Mouse (Mus musculus) spleen, postnatal 36 days (tissue): Measurements from ENCODE around the gene Suclg2.

Experiments
- DNase-seq, 2 experiments: peaks; one replicate each; pipeline ENCODE4 v3.0.0; 2022; ENCODE audit warnings: low spot score in 2 of 2, mixed read lengths in 1 of 2

Gene Suclg2

DNA sequence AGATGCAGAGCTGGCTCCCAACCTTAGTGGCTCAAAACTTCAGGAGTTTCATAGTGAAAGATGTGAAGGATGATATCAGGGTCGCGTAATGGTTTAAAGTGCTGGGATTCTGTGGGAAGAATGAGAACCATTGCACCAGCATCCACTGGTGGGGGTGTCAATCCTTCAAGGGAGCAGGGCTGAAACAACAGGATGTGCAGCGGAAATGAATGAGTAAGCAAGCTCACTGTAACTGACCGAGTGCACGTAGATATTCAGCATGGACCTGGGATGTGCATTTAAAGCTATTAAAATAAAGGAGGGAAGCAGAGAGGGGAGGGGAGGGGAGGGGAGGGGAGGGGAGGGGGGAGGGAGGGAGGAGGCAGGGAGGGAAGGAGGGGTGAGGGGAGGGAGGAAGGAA, 18.4 kb downstream of the Suclg2 start:
- no peak for DNase-seq

- no peak for DNase-seq
Observed at GRCm38 (mm10) chr6:95699326-95699725, 19.3 kb downstream of the Suclg2 start.

DNA sequence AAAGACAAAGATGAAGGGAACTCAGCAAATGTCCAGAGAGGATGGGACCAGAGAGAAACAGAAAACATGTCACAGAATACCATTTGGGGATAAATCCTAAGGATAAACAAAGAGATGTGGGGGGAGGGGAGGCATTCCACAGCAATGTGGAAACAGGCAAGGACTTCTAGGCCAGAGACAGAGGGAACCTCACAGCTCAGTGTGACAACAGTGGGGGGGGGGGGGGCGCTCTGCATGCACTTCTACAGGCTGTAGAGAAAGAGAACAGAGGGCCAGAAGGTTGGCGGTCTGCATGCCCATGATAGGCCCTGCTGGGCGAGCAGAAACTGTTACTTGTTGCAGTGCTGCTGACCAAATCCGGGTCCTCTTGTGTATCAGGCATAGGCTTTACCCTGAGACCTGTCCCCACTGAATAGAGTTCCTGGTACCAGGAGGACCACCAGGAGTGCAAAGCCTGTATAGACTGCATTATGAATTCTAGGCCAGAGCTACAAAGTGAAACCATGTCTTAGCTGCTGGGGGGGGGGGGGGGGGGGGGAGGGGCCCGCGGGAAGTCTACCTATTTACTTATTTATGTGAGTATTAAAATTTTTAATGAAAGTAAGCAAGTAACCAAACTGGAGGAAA, 20.0 kb downstream of the Suclg2 start:
- no peak for DNase-seq

- DNase-seq = no peak
Observed at GRCm38 (mm10) chr6:95694910-95695309, 23.7 kb downstream of the Suclg2 start.

GRCm38 (mm10) chr6:95685242-95685641, 33.4 kb downstream of the Suclg2 start:
- no peak for DNase-seq

DNA sequence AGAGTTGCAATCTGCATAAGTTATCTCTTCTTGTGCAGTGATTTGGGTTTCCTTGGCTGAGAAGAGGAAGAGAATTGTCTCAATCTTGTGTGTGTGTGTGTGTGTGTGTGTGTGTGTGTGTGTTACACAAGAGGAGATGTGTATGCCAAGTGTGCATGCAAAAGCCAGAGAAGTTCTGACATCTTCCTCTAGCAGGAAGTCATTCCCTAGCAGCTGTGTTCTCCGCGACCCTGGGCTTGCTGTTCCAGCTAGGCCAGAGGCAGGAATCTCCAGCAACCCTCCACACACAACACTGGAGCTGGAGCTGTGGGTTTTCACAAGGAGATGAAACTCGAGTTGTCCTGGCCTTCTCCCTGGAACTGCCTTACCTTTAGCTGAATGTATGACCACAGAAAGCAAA, 38.9 kb downstream of the Suclg2 start:
- no peak for DNase-seq

DNA sequence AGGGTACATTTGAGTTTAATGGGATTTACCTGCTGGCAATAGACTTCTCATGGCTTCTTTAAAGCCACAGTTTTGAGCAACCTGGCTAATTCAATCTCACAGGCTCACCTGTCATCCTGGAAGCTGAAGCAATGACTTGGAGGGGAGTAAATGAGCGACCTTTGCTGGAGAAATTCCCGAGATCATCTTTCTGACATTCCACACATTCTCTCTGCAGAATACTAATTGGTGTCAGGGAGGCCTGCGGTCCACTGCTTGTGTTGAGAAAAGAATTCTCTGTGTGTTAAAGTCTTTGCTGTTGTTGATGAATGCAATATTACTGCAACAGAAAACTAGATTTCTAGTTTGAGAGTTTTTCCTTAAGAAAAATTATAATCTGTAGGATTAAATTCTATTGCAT, 39.3 kb downstream of the Suclg2 start:
- no peak for DNase-seq

DNA sequence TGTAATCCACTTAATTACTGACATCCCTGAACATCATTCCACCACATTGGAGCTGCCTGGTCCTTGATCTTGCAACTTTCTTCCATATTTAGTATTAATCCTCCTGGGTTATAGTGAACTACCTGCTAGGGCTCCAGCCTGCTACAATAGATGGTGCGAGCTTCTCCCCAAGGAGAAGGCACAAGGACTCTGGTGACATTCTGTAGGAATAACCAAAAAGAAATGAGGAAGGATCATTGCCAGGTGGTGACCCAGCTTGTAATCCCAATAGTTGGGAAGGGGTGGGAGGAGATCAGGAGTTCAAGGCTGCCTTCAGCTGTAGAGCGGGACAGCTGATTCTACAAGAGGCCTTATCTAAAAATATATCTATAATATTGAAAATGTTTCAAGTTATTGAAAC, 41.6 kb downstream of the Suclg2 start:
- no peak for DNase-seq

DNA sequence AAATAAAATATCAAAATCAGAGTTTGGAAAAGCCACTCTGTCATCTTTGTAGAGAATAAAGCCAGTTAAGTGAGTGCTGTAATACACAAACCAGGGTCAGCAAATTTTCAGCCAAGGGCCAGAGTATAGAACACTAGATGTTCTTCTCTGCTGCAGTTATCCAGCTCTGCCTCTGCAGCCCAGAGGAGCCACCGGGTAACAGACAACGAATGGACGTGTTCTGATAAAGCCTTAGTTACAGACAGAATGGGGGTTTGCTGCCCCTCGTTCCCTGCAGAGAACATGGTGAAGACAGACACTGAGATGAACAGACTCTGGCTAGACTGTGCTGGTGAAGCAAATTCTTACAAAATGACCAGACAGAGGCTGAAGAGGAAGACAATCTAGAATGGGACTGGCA, 42.2 kb downstream of the Suclg2 start:
- no peak for DNase-seq

DNA sequence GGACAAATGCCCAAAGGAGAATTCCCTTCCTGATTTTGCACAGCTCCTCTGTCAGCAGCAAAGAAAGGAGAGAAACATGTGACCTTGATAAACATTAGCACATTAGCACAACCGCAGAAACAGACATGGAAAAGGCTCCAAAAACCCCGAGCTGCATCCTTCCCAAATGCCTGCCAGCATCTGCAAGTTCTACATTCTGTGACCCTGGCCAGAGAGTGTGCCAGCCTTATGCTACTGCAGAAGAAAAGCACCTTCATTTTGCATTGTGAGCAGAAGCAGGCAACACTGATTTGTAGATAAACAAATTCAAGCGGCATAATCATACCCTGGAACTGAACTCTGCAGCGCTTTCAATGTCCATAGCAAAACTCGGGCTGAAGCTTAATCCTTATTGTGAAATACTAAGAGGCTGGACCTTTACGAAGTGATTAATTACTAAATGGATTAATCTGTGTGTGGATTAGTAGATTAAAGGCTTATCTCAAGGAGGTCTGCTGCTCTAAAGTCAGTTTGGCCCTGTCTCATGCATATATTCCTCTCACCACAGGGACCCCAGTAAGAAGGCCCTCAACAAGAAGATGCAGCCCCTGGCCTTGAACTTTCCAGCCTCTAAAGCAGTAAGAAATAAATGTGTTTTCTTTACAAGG, 43.4 kb downstream of the Suclg2 start:
- no peak for DNase-seq

DNA sequence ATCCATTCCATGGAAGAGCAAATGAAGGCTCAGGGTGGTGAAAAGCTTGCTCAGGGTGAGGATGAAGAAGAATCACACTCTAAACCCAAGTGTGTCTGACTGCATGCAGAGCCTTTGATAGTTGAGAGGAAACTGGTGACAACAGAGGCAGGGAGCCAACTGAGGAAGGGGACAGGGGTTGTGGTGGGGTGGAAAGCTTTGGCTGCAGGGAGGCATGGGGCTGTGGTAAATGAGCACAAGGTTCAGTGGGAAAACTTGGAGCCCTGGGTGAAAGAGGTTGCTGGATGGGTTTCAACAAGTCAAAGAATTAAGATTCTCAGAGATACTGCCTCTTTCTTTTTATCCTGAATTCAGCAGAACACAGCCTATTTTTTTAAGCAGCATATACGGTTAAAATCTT, 43.9 kb downstream of the Suclg2 start:
- DNase-seq = no peak

GRCm38 (mm10) chr6:95669335-95669729, 49.3 kb downstream of the Suclg2 start:
- DNase-seq = peak; percentile 7 to 33

DNA sequence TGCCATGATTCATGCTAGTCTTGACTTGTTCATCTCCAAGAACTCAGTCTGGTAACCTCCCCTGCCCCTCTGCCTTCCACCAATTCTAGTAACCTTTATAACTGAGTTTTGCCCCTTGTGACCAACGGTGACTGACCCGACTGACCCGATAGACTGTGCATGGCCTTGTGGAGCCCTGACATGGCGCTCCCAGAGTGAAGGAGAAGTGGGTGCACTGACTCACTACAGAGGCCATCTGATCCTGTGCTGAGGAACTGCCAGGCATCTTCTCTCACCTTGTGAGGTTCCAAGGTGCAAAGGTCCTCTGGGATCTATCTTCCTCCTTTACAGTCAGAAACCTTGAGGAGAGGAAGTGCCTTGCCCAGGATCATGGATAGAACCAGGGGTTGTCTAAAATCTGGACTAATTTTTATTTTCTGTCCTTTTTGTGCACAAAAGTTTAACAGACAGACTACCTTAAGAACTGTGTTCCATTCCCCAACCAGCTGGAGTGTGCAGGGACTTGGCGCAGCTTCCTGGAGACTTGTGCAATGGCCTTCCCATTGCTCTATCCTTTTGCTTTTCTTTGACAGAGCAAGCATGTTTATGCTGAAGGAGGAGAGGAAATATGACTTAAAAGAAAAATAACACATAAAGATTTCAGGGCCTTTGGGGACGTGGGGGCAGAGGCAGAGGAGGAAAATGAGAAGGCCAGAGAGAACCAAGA, 49.8 kb downstream of the Suclg2 start:
- no peak for DNase-seq

- no peak for DNase-seq
Observed at GRCm38 (mm10) chr6:95657671-95658070, 60.9 kb downstream of the Suclg2 start.

DNA sequence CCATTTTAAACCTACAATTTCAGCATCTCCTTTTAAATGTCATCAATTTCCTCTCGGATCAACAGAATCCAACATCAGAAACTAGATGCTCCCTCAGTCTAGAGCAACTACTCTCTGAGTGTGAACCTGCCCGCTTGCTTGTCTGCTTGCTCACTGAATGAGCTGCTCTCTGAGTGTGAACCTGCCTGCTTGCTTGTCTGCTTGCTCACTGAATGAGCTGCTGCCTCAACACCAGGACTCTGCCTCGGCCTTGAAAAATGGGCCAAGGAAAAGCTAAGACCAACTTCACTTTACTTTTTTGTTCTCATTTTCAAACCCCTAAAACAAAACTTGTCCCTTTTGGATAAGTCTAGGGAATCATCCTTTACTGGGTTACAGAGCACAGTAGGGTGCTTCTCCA, 64.9 kb downstream of the Suclg2 start:
- DNase-seq = no peak

DNA sequence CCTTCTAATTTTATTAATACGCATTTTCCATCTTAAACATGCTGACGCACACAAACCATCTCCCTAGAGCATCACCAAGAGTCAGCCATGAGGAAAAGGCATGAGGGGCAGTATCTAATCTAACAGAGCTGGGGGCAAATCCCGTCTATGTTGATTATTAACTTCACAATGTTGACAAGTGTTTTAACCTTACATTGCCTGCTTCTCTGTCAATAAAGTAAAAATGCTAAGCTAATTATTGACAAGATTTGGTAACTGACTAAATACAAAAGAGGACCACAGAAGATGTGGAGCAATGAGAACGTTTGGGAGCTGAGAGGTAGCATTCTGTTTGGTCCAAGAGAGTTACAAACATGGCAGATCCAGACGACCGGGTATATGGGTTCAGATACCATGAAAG, 65.8 kb downstream of the Suclg2 start:
- no peak for DNase-seq

DNA sequence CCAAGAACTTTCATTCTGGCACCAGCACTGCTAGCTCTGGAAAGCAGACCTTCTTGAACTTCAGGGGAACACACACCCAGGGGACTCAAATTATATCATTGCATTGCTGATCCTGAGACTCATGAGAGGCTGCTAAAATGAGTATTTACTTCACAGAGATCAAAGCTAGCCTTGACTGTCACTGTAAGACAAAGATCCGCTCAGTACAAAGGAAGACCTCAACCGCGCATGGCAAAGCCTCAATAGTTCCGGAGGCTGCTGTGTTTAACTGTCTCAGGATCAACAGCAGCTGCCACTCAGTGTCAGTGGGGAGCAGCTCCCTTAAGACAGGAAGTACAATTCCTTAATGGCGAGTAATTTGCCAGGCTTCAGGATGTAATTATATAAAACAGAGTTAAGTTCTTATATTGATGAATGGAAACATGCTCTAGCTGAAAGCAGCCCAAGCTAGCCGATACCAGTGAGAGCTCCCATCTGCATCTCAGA, 67.2 kb downstream of the Suclg2 start:
- DNase-seq = no peak

- DNase-seq = no peak
Observed at GRCm38 (mm10) chr6:95650082-95650722, 68.4 kb downstream of the Suclg2 start.

DNA sequence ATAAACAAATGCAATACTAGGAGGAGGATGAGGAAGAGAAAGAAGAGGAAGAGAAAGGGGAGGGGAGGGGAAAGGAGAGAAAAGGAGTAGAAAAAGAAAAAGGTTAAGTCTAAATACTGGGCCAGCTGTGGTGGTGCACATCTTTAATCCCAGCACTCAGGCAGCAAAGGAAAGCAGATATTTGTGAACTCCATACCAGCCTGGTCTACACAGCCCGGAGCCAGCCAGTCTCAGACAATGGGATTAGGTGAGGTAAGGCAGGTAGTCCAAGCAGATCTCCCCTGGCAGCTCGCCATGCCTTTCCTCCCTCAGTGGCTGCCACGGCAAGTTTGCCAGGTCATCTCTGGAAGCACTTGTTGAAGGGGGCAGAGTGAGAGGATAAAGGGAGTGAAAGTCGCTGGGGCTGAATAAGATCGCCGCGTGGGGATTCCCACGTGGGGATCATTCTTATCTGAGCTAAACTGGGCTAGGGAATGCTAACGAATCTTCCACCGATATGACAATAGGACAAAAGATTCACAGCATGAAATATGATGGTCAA, 69.4 kb downstream of the Suclg2 start:
- DNase-seq = no peak

GRCm38 (mm10) chr6:95637416-95637815, 81.2 kb downstream of the Suclg2 start:
- no peak for DNase-seq

DNA sequence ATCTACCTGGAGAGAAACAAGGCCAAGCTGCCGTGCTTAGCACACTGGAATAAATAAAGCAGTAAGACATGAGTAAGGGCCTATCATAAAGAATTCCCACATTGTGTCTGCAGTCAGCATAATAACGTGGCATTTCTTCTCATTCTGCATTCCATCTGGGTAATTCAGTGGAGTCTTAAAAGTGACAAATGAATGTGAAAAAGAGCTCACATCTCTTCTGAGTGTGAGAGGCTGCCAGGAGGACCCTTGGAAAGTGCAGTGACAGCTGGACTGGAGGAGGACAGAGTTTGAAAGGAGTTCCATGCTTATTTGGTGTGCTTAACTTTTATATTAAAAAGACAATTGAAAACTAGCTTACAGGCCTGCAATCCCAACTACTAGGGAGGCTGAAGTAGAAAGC, 83.2 kb downstream of the Suclg2 start:
- DNase-seq = no peak

- DNase-seq = no peak
Observed at GRCm38 (mm10) chr6:95629071-95629470, 89.5 kb downstream of the Suclg2 start.
